Mouse (Mus musculus) embryonic stem cell, embryonic (primary cell): ENCODE measurements around the gene Mipol1.

Source experiments
- CTCF ChIA-PET, 4 experiments: fragments of 300-600 bp in 2 of 4; fragments of 350-600 bp in 2 of 4; sonication (Branson Sonifier 250); formaldehyde crosslinking; loops; one replicate each; lab custom pipeline; 2022; ENCODE audit warnings: inconsistent platforms in 2 of 4; lab: Charles Lee
- POLR2A ChIA-PET, 4 experiments: fragments of 300-600 bp in 2 of 4; fragments of 350-600 bp in 2 of 4; sonication (Branson Sonifier 250); formaldehyde crosslinking; loops; one replicate each; lab custom pipeline; 2022; ENCODE audit warnings: antibody characterized with exemption in 4 of 4, inconsistent platforms in 1 of 4; lab: Charles Lee

The Mipol1 gene

DNA sequence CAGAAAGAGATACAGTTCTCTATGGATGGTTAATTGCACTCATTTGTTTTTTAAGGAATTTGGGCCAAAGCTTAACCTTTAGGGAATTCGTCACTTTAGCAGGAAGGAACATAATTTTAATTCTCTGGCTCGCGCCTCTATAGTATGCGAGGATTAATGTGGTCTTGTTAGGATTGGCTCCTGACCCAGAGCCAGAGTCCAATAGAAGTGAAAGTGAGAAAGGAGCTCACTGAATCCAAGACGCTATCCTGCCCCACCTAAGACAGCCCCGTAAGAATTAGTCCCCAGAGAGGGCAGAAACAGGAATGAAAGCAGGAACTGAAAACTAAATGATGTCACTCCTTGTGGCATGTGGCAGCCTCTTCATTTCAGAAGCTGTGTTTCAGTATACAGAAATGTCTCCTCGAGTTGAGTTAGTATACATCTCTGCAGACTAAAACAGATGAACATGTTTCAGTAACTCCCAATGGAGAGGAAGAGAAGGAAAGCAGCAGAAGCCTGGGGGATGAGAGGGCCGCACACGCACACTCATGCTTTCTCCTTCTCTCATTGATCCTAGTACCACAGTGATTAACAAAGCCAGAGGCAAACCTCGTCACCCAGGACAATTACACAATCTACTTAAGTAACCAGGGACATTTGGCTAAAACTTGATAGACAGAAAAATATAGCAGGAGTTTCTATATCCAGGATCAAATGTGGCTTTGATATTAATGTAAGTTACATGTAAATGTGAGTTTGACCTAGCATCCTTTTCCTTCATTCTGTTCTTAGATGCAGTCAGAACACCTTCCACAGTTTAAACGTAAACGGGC lies 234.5 kb downstream of the Mipol1 start:
- POLR2A ChIA-PET, result no interaction called here
- CTCF ChIA-PET, result no interaction called here

DNA sequence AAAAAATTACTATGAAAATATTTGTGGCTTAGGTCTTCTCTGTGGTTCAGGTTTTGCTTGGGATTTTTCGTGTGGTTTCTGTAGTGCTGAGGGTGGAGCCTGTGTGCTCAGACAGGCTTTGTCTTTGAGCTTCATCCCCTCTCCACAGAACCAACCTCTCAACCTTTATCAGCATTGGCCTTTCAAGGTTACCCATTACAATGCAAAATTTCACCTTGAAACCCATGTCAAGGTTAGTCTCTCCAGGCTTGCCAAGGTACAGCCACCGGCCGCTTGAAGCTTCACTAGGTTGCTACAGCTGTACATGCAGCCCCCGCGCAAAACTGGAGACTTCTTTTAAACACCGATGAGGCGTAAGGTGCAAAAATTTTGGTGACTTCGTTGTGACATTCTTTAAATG lies 241.6 kb downstream of the Mipol1 start:
- POLR2A ChIA-PET, result interaction anchor here in 2 of 4 experiments (0.6 to 1.1 kb wide), 2 partner anchors 20 to 56 kb away, joined by 3 to 4 read pairs; no protein-coding TSS in a partner anchor
- CTCF ChIA-PET, result interaction anchor here in 2 of 4 experiments (1.0 kb wide), 2 partner anchors 71 to 98 kb away, joined by 3 to 4 read pairs; no protein-coding TSS in a partner anchor

DNA sequence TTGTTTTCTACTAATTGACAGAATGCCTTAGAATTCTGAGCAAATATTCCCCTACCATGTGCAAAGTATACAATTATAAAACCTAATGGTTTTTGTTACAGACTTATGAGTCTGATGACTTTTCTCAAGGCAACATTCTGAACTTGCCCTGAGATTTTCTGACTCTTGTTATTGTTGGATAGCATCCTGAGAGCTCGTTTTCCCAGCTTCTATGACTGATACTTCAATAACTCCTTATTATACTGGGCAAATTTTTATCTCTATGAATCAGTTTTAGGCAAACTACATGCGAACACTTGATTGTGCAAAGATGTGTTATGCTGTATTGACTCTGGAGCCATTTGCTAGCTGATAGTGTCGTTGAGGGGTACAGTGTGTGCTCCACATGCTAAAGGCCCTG lies 246.6 kb downstream of the Mipol1 start:
- POLR2A ChIA-PET, result no interaction called here

DNA sequence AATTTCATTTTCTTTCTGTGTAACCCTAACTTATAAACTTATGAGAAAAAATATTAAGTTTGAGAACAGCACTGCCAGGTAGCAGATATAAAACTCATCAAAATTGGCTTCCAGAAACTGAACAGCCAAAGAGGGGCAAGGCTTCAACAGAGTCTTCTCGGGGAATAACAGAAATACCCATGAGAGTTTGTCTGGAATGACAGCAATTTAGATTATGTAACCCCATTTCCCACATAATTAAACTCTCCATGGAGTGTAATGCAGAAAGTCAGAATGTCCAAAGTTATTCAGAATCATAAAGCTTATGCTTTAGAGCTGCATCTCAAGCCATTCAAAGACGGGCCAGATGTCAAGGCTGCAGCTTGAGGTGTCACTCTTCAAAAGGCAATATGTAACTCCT lies 251.6 kb downstream of the Mipol1 start:
- ChIA-PET CTCF (no interaction called here), POLR2A (no interaction called here)

More for the DNA sequence above, 246.6 kb downstream of the Mipol1 start:
- CTCF ChIA-PET, result no interaction called here

DNA sequence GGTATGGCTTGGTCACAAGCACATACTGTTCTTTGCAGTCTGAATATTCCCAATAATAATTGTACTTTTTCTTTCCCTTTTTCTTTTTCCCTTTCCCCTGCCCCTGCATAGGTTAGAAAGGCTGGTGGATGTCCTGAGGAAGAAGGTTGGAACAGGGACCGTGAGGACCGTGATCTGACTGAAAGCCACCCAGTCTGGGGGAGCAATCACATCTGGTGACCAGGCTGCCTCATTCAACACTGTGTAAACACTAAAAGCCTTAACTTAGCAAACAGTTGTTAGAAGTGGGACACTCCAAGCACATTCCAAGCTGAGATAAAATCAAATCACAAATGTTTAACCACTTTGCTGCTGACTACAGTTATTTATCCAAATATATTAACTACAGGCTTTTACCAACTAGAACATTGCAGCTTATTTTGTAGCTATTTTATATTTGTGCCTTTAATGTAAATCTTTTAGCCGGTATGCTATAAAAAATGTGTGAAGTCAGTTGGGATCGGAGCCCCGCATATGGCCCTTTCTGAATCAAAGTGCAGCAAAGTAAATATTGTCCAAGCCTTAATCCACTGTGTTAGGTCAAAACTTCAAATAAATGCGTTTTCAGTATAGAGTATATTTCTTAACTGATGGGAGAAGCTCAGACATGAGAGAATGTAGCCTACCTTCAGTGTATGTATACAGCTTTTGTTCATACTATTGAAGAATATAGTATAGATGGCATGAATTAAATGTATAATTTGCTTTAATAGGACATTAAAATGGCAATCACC lies 266.3 kb downstream of the Mipol1 start:
- POLR2A ChIA-PET, result no interaction called here
- CTCF ChIA-PET, result no interaction called here

DNA sequence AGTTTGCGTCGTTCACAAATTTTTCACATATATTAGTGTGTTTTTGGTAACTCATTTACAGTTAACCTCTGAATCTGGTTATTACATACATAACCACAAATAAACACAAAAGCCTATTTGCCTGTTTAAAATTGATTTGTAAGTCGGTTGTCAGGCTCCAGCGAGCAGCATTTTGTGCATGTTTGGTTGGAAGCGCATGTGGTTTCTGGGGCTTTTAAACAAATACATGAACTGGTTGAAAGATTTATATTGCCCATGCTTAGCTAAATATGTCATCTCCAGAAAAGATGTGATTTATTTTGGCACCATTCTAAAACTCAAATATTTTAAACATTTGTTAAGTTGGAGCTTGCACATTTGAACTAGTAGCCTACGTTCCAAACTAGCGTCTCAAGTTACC lies 270.0 kb downstream of the Mipol1 start:
- ChIA-PET CTCF (no interaction called here), POLR2A (no interaction called here)

DNA sequence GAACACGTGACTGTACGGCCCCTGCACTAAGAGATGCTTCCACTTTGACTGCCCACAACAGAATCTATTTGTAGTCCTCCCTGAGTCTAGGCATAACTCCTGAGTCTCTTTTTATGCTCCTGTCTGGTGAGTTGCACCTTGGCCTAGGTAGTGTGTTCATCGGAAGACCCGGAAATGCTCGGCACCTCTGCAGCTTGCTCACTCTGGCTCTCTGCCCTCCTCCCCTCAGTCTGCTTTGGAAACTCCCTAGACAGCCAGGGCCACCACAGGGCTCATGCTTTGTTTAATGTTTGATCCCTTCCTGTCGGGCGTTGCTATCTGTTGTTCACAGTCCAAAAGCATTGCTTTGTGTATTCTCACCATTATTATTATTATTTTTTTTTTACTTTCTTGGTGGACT lies 275.1 kb downstream of the Mipol1 start:
- ChIA-PET CTCF (no interaction called here), POLR2A (interaction anchor here in 1 of 4 experiments (0.6 to 1.3 kb wide), 3 partner anchors 12 to 27 kb away, joined by 3 read pairs; no protein-coding TSS in a partner anchor)

DNA sequence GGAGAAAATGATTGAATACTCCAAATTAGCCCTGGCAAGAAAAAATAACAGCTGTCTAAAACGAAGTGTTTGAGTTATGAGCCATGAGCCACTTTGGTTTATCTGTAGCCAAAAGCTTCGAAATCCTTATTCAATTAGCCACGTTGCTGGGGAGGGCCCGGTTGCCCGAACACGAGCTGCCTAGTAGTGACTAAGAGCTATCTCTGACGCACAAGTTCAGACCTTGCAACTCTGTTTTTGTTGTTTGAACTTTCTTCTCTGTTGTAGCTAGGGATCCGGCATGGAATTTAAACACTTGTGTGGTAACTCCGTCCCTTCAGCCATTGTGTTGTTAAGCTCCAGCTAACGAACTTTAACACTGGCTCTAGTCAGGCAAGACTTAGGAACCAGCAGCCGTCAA lies 278.7 kb downstream of the Mipol1 start:
- POLR2A ChIA-PET, result no interaction called here
- CTCF ChIA-PET, result interaction anchor here in 1 of 4 experiments (0.7 kb wide), 2 partner anchors 33 to 247 kb away, joined by 3 read pairs; no protein-coding TSS in a partner anchor

DNA sequence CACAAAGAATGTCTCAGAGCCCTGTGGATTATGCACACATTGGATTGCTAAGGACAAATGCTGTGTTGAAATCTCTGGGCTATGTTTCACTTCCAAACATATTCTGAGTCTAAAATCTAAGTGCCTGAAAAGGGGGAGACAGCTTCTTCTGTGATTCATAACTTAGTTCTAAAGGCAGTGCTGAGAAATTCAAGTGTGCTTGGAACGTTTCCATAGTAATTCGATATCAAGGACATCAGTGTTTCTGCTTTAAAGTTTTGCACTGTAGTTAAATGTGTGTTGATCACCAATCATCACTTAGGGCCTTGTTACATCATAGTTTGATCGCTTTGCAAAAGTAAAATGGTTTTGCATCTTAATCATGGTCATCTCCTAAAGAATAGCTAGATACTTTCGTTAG lies 279.5 kb downstream of the Mipol1 start:
- ChIA-PET CTCF (interaction anchor here in 1 of 4 experiments (0.7 kb wide), 1 partner anchor 32 kb away, joined by 3 read pairs; no protein-coding TSS in a partner anchor), POLR2A (no interaction called here)

DNA sequence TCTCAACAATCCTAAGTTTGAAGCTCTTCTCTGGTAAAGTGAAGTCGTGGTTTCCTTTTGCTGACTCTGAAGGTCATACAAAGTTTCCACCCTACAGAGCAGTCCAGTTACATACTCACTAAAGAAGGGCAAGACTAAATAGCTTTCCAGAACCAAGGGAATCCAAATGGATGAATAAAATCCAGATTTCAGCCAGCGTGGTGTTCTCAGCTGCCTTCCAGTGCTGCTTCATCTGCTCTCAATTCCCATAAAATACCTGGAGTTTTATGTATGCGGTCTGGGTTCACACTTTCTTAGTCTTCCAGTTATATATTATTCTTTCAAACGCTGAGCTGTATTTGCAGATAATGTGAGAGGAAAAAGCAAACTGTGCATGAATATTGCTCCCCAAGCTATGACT lies 280.9 kb downstream of the Mipol1 start:
- POLR2A ChIA-PET, result interaction anchor here in 1 of 4 experiments (1.1 kb wide), 1 partner anchor 15 kb away, joined by 3 read pairs; no protein-coding TSS in a partner anchor
- CTCF ChIA-PET, result interaction anchor here in 1 of 4 experiments (0.6 kb wide), 1 partner anchor 1439 kb away, joined by 3 read pairs; no protein-coding TSS in a partner anchor

DNA sequence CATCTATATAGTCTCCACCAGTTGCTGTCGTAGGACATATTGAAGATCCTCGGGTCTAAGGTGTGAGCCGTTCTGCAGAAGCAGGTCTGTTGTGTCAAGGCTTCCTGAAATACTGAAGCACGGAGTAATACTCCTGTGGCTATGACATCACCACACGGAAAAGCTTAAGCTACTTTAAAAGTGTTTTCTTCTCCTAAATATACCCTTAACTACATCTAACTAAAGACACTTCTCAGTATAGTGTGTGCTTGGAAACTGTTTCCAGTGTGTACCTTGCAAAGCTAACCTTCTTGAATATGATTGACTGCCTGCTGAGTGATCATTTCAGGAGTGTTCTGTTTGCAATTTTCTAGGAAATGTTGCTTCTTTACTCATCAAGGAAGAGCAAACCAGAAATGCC lies 281.3 kb downstream of the Mipol1 start:
- POLR2A ChIA-PET, result interaction anchor here in 1 of 4 experiments (1.1 kb wide), 1 partner anchor 16 kb away, joined by 3 read pairs; no protein-coding TSS in a partner anchor
- CTCF ChIA-PET, result no interaction called here

DNA sequence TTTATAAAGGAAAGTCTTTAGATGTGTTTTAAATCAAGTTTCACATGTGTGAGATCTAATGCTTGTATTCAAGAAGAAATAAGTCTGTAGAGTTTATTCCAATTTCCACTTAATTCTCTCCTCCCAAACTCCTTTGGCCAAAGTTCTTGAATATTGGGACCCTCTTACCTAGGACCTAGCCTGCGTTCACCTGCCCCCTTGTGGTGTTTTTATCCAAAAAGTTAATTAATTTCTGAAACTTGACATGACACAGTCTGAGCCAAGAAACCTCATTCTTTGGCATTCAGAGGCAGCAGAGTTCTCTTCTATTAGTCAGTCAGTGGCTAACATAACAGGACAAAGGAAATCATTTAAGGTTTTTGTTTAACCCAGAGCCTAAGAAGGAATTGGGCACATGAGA lies 284.3 kb downstream of the Mipol1 start:
- ChIA-PET CTCF (no interaction called here), POLR2A (no interaction called here)

DNA sequence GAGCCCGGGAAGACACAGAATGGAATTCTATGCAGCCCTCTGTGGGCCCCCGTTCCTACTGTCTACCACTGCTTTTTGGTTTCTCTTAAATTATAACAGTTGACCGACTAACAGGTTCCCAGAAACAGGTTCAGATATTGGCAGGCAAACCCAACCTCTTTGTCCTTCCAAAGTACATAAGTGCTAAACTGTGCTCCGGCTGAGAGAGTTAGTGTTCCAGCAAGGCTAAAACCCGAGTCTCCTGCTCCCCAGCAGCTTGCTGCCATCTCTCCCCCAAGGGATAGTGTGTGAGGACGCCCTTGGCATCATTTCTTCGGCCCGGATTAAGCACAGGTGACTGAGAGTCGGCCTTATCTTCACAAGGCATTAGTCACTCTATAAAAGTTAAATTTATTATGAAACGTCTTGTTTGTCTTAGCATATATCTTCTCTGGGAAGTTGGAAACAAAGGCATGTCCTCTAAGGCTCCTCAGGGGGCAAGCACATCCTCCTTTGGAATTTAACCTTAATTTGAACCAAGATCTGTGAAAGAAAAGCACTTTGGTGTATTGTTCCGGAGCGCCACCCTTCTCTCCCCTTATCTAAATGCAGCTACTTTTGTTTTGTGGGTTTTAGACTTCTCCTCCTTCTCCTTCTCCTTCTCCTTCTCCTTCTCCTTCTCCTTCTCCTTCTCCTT lies 285.6 kb downstream of the Mipol1 start:
- POLR2A ChIA-PET, result no interaction called here

DNA sequence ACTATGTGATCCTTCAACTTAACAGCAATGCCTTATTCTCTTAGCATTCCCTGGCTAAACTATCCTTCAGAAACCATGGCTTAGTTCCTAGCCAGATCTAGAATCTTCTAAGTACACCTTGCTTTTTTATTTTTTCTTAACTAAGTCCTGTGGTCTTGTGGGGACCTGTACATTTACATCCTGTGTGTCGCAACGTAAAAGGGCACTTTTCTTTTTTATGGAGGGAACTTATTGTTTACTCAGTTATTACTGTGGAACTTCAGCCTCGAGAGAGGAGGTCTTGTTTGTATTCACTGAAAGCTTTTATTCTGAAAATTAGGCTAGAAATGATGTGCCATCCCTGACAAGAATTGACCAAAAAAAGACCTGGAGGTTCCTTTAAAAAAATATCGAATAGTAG lies 298.1 kb downstream of the Mipol1 start:
- ChIA-PET CTCF (interaction anchor here in 1 of 4 experiments (1.3 kb wide), 1 partner anchor 14 kb away, joined by 5 read pairs; no protein-coding TSS in a partner anchor), POLR2A (no interaction called here)

More for the DNA sequence above, 285.6 kb downstream of the Mipol1 start:
- CTCF ChIA-PET, result no interaction called here

DNA sequence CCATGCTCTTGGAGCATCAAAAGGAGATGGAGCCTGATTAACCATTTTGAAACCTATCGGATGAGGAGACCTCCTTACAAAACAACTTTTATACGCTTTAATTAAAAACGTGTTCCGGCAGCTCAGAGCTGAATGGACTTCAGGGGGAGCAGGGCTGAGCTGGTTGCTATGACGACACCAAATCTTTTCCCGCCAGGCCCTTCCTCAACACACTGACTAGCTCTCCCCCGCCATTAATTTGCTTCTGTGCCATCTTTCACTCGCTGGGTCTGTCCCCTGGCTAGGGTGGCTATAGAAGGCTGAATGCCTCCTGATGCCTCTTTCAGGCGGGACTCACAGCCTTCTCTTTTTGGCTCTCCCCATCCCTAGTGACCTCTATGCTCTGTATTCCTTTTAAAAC lies 300.2 kb downstream of the Mipol1 start:
- POLR2A ChIA-PET, result interaction anchor here in 1 of 4 experiments (0.7 kb wide), 1 partner anchor 64 kb away, joined by 3 read pairs; no protein-coding TSS in a partner anchor
- CTCF ChIA-PET, result interaction anchor here in 1 of 4 experiments (0.9 kb wide), 1 partner anchor 12 kb away, joined by 3 read pairs; no protein-coding TSS in a partner anchor

DNA sequence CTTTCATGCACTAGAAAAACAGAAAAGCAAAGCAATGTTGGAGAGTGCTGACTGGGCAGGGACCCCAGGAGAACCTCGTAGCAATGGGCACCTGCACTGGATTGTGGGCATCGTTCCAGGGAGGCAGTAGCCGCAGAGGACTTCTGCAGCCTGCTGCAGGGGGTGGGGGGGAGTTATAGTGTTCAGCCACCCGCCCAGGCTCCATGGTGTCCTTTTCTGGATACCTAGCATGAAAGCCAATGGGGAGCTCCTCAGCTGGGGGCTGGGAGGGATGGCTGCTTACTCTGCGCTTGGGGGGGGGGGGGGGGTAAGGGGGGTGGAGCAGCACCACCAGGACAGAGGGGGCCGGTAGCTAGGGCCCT lies 304.3 kb downstream of the Mipol1 start:
- POLR2A ChIA-PET, result interaction anchor here in 1 of 4 experiments (0.7 to 0.8 kb wide), 2 partner anchors 10 kb away, joined by 3 read pairs; no protein-coding TSS in a partner anchor
- CTCF ChIA-PET, result interaction anchor here in 1 of 4 experiments (0.6 to 0.7 kb wide), 2 partner anchors 222 to 291 kb away, joined by 3 read pairs; no protein-coding TSS in a partner anchor

DNA sequence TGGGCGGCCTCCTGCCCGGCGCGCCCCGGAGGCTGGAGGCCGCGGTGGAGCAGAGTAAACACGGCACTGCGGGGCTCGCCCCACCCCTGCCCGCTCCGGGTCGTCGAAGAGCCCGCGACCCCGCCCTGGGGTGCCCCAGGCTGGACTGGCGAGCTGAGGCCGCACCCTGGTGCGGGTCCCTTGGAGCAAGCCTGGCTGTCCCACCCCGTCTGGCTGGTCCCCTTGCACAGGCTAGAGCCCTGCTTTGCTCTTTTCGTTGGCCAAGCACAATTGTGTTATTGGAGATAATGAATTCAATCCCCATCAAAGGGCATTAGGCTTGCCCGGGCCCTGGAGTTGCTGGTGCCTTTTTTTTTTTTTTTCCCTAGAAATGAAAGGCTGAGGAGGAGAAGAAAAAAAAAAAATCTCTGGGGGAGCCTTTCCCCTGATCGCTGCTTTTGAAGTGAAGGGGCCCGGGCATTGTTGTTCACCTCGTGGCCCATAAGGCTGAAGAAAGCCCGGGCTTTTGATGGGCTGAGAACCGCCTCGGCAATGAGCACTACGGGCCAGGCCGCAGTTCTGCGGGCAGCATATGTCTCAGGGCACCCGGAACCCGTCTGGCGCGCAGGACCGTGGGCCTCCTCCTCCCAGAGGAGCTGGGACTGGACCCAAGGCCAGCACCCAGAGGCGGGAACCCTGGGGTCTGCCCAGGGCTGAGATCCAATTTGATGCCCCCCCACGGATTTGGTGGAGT lies 304.8 kb downstream of the Mipol1 start:
- ChIA-PET CTCF (interaction anchor here in 1 of 4 experiments (0.6 to 0.7 kb wide), 2 partner anchors 223 to 291 kb away, joined by 3 read pairs; no protein-coding TSS in a partner anchor), POLR2A (interaction anchor here in 2 of 4 experiments (0.8 to 1.4 kb wide), 2 partner anchors 9 to 304 kb away, joined by 3 read pairs; no protein-coding TSS in a partner anchor)
